Mouse (Mus musculus): Measurements from ENCODE around the gene Pxylp1.

DNA sequence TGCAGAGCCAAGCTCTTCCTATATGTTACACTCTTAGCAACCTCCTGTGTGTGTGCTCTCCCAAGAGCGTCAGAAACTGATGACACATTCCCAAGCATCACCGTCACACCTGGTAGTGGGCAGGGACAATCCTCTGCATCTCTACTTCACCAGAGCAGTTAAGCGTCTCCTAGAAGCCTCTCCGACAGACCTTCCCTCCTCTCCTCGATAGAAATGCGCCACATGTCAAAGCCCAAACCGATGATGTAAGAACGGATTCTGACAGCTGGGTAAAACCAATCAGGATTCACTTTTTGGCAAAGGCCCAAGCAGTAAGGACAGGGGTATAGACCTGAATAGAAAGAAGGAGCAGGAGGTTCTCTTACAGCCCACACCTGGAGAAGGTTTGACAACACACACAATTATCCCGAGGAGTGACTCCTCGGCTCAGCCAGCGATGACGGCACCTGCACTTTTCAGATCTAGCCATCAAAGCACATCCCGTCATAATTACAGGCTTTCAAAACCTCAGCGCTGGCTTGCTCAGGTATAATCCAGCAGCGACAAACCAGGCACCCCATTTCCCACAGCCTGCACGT lies 26.9 kb downstream of the Pxylp1 start:
- no peak for TF ChIP-seq EP300 (IDR thresholded peaks at IDR 0.05)
- no peak for TF ChIP-seq CTCF (IDR thresholded peaks at IDR 0.05)
